Comparison of ENCODE assay signal across 10 mouse cellular contexts in the genomic region with DNA sequence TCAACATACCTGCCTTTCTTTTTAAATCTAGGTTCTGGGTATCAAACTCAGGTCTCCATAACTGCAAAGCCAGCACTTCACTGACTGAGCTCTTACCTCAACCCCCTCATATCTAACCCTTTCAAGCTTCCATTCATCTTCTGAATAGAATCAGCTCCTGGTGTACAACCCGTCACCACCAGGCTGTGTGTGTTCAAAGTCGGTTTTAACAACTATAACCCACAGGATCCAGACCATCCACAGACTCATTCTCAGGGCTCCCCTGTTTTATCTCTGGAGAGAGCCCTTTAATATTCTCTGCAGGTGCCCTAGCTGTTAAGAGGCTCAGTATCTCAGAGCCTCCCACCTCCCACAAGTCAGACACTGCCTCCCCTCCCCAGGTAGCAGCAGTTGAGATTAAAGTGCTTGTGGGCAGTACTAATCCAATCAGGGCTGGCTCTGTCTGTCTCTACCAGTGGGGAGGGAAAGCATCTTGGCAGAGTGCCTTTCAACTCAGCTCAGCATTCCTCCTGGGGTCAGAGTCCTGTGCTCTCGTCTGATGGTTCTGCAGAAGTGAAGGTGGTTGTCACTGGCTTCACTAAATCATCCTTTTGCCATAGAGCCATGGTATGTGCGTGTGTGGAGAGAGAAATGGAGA.
A peak's percentile ranks its signal among the peaks of the same experiment; 100 is the strongest.
DNase-seq lines count a peak whose midpoint lies in the region; ATAC-seq lines count a peak whose summit lies in the region.
"Had no signal": no experiment of that assay in that cellular context is flagged by ENCODE, and none has a peak within 500 bp of the region (broad histone marks: within the 10 kb centered on the region; RNA-seq: fewer than 3 reads in every experiment).

No protein-coding gene starts in this region.

- no peak overlapping the region for H3K9ac ChIP-seq in forebrain, embryonic 13.5 days
- no peak overlapping the region for H3K9ac ChIP-seq in midbrain, embryonic 13.5 days (replicated peaks)
- H3K9ac ChIP-seq in heart, embryonic 11.5 days (ENCODE audit: low read depth, low read length): no peak overlapping the region
- H3K9ac ChIP-seq: embryonic facial prominence, embryonic 15.5 days; limb, embryonic 15.5 days had no signal

- H3K4me1 ChIP-seq in forebrain, embryonic 13.5 days: no peaks in the 10 kb centered on the region
- H3K4me1 ChIP-seq in forebrain, embryonic 10.5 days: peaks cover 5% of the 10 kb centered on the region
- H3K4me1 ChIP-seq in midbrain, embryonic 13.5 days (replicated peaks): 0 out of 2 replicates have a peak, but pooled peaks cover 3% of the 10 kb centered on the region
- H3K4me1 ChIP-seq in midbrain, embryonic 10.5 days: peaks cover 5% of the 10 kb centered on the region; the same call in 1 of the 2 replicates
- H3K4me1 ChIP-seq in heart, embryonic 11.5 days (ENCODE audit: control insufficient read depth, insufficient read depth, low read length): peaks cover 3% of the 10 kb centered on the region
- H3K4me1 ChIP-seq: embryonic facial prominence, embryonic 15.5 days; limb, embryonic 15.5 days had no signal

- H3K27ac ChIP-seq in forebrain, embryonic 13.5 days: no peak overlapping the region
- H3K27ac ChIP-seq in forebrain, embryonic 10.5 days: no peak overlapping the region
- no peak overlapping the region for H3K27ac ChIP-seq in midbrain, embryonic 13.5 days
- no peak overlapping the region for H3K27ac ChIP-seq in midbrain, embryonic 10.5 days (replicated peaks)
- H3K27ac ChIP-seq in heart, embryonic 11.5 days (ENCODE audit: low read depth, low read length): no peak overlapping the region
- H3K27ac ChIP-seq: embryonic facial prominence, embryonic 15.5 days; limb, embryonic 15.5 days had no signal

- H3K36me3 ChIP-seq in forebrain, embryonic 13.5 days (ENCODE audit: poor library complexity, severe bottlenecking): no peaks in the 10 kb centered on the region
- H3K36me3 ChIP-seq in forebrain, embryonic 10.5 days (replicated peaks): no peaks in the 10 kb centered on the region
- no peaks in the 10 kb centered on the region for H3K36me3 ChIP-seq in midbrain, embryonic 13.5 days
- H3K36me3 ChIP-seq in midbrain, embryonic 10.5 days: no peaks in the 10 kb centered on the region
- H3K36me3 ChIP-seq in heart, embryonic 11.5 days (ENCODE audit: control insufficient read depth, insufficient read depth, low read length): no peaks in the 10 kb centered on the region
- H3K36me3 ChIP-seq: embryonic facial prominence, embryonic 15.5 days; limb, embryonic 15.5 days had no signal

- 16% methylated on average over 4 of the region's 4 CpGs for WGBS in forebrain, embryonic 13.5 days
- 11% methylated on average over 4 of the region's 4 CpGs for WGBS in forebrain, embryonic 10.5 days
- 13% methylated on average over 4 of the region's 4 CpGs for WGBS in midbrain, embryonic 13.5 days
- 19% methylated on average over 4 of the region's 4 CpGs for WGBS in midbrain, embryonic 10.5 days
- 21% methylated on average over 4 of the region's 4 CpGs for WGBS in heart, embryonic 11.5 days (ENCODE audit: insufficient replicate concordance)

- H3K27me3 ChIP-seq in forebrain, embryonic 13.5 days: no peaks in the 10 kb centered on the region
- no peaks in the 10 kb centered on the region for H3K27me3 ChIP-seq in forebrain, embryonic 10.5 days (ENCODE audit: poor library complexity, severe bottlenecking)
- no peaks in the 10 kb centered on the region for H3K27me3 ChIP-seq in midbrain, embryonic 13.5 days
- H3K27me3 ChIP-seq in midbrain, embryonic 10.5 days (ENCODE audit: low read depth, poor library complexity, severe bottlenecking): no peaks in the 10 kb centered on the region
- H3K27me3 ChIP-seq in heart, embryonic 11.5 days (ENCODE audit: control insufficient read depth, insufficient read depth, low read length): no peaks in the 10 kb centered on the region
- H3K27me3 ChIP-seq: embryonic facial prominence, embryonic 15.5 days; limb, embryonic 15.5 days had no signal

- peak; percentile 59 for ATAC-seq in forebrain, embryonic 13.5 days
- ATAC-seq in midbrain, embryonic 13.5 days: peak; percentile 64
- ATAC-seq in heart, embryonic 11.5 days (replicated peaks; ENCODE audit: insufficient number of reproducible peaks, low FRiP score, low TSS enrichment): peak; percentile 46; the same call in 1 of the 2 replicates
- no peak for ATAC-seq in frontal cortex, adult (ENCODE audit: low TSS enrichment)

- no peak for DNase-seq in forebrain, embryonic 10.5 days (ENCODE audit: extremely low spot score, low spot score)
- no peak for DNase-seq in midbrain, embryonic 10.5 days (ENCODE audit: low spot score)
- DNase-seq in kidney, postnatal 36 days: peak; percentile 72 to 76
- DNase-seq in embryo, embryonic 9.5 days (ENCODE audit: extremely low spot score): no peak

- H3K9me3 ChIP-seq in forebrain, embryonic 13.5 days (replicated peaks): no peaks in the 10 kb centered on the region
- no peaks in the 10 kb centered on the region for H3K9me3 ChIP-seq in forebrain, embryonic 10.5 days
- H3K9me3 ChIP-seq in midbrain, embryonic 13.5 days: no peaks in the 10 kb centered on the region
- no peaks in the 10 kb centered on the region for H3K9me3 ChIP-seq in midbrain, embryonic 10.5 days (replicated peaks)
- H3K9me3 ChIP-seq in heart, embryonic 11.5 days (replicated peaks; ENCODE audit: control insufficient read depth, low read length): no peaks in the 10 kb centered on the region
- H3K9me3 ChIP-seq: embryonic facial prominence, embryonic 15.5 days; limb, embryonic 15.5 days had no signal

- no peak overlapping the region for H3K4me2 ChIP-seq in forebrain, embryonic 13.5 days
- H3K4me2 ChIP-seq in midbrain, embryonic 13.5 days (replicated peaks): no peak overlapping the region
- no peak overlapping the region for H3K4me2 ChIP-seq in heart, embryonic 11.5 days
- H3K4me2 ChIP-seq: embryonic facial prominence, embryonic 15.5 days; limb, embryonic 15.5 days had no signal

- H3K4me3 ChIP-seq in forebrain, embryonic 13.5 days: no peak overlapping the region
- H3K4me3 ChIP-seq in forebrain, embryonic 10.5 days: no peak overlapping the region
- no peak overlapping the region for H3K4me3 ChIP-seq in midbrain, embryonic 13.5 days (replicated peaks)
- no peak overlapping the region for H3K4me3 ChIP-seq in midbrain, embryonic 10.5 days
- no peak overlapping the region for H3K4me3 ChIP-seq in heart, embryonic 11.5 days (ENCODE audit: low read depth, low read length)
- H3K4me3 ChIP-seq: embryonic facial prominence, embryonic 15.5 days; limb, embryonic 15.5 days had no signal

Comparison
In these comparisons a context has a peak if more than half of its experiments do, and no peak if none do; other contexts are left out.
1. DNase-seq: peak in kidney, postnatal 36 days (2 of 2); none in forebrain, embryonic 10.5 days (single experiment), midbrain, embryonic 10.5 days (single experiment) and embryo, embryonic 9.5 days (single experiment).